Mouse (Mus musculus): ENCODE measurements at regions not wholly inside any gene's neighbourhood (a gene's known extent, or its start where the extent isn't known, plus 50 kb on each side); places are given as distances from the start of the nearest gene placed in this dataset.
A peak's percentile ranks its signal among the peaks of the same experiment; 100 is the strongest.

- DNase-seq = peak; percentile 25
These were observed 60.9 kb upstream of the BC052040 start for GRCm38 (mm10) chr2:115520413-115521139.

- no peak for DNase-seq
These were observed 51.6 kb upstream of the BC052040 start for GRCm38 (mm10) chr2:115529878-115530277.
